In the genomic region with DNA sequence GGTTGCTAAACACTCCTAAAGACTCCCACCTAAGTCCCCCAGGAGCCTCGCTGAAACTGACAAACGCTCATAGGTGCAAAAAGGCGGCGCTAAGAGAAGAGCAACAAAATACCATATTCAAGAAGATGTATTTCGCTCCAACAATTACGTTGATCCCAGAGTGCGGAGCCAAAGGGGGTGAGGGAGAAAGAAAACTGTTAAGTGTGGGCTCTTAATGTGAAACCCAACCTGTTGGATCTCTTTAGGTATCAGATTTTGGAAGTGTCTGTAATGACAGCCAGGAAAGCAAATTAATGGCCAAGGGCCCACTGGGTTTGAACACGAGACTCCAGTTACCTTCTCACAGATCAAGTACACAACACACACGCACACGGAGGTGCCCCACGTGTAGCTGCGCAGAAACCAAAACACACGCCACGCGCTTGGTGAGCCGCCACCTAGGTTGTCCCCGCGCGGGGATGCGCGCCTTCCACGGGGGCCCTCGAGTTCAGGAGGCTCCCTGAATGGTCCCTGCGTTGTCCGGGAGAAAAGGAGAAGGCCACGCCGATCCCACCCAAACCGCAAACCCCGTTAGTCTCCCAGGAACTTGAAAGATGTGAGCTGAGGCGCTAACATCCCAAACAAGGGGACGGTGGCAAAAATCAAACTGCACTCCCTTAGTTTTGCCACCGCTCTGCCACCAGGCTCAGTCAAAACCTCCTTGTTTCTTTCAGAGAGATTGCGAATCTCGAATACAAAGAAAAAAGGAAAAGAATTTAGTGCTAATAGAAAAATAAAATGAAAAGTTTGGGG, we compare ENCODE assay signal across 8 mouse cellular contexts. TPM values are rescaled to one million over a fixed set of nuclear protein-coding genes. Genes with fewer than 3 reads are reported as not detected.
A peak's percentile ranks its signal among the peaks of the same experiment; 100 is the strongest.
DNase-seq lines count a peak whose midpoint lies in the region; ATAC-seq and TF ChIP-seq lines count a peak whose summit lies in the region.

No protein-coding gene starts in this region.

- H3K9me3 ChIP-seq in heart, embryonic 11.5 days (replicated peaks; ENCODE audit: control insufficient read depth, low read length), result no peaks in the 10 kb centered on the region
- H3K9me3 ChIP-seq in embryonic facial prominence, embryonic 15.5 days (replicated peaks), result no peaks in the 10 kb centered on the region
- no peaks in the 10 kb centered on the region for H3K9me3 ChIP-seq in hindbrain, embryonic 15.5 days

- under 1% methylated on average over 34 of the region's 34 CpGs for WGBS in heart, embryonic 11.5 days (ENCODE audit: insufficient replicate concordance)
- WGBS in embryonic facial prominence, embryonic 15.5 days, result 2% methylated on average over 34 of the region's 34 CpGs
- under 1% methylated on average over 34 of the region's 34 CpGs for WGBS in hindbrain, embryonic 15.5 days

- TF ChIP-seq CTCF in C2C12 (IDR thresholded peaks at IDR 0.05; ENCODE audit: control insufficient read depth, insufficient read depth, insufficient read length), result no peak

- H3K27me3 ChIP-seq in heart, embryonic 11.5 days (ENCODE audit: control insufficient read depth, insufficient read depth, low read length), result no peaks in the 10 kb centered on the region
- H3K27me3 ChIP-seq in C2C12 (ENCODE audit: control insufficient read depth, insufficient read depth, insufficient read length), result no peaks in the 10 kb centered on the region
- peaks cover 9% of the 10 kb centered on the region for H3K27me3 ChIP-seq in embryonic facial prominence, embryonic 15.5 days
- H3K27me3 ChIP-seq in hindbrain, embryonic 15.5 days, result peaks cover 31% of the 10 kb centered on the region

- H3K4me1 ChIP-seq in heart, embryonic 11.5 days (ENCODE audit: control insufficient read depth, insufficient read depth, low read length), result no peaks in the 10 kb centered on the region
- peaks cover 14% of the 10 kb centered on the region; the same call in 1 of the 2 replicates for H3K4me1 ChIP-seq in embryonic facial prominence, embryonic 15.5 days
- H3K4me1 ChIP-seq in hindbrain, embryonic 15.5 days (replicated peaks), result peaks cover 26% of the 10 kb centered on the region

- no peak overlapping the region for H3K27ac ChIP-seq in heart, embryonic 11.5 days (ENCODE audit: low read depth, low read length)
- peak overlapping the region; percentile 88 for H3K27ac ChIP-seq in embryonic facial prominence, embryonic 15.5 days (replicated peaks)
- H3K27ac ChIP-seq in hindbrain, embryonic 15.5 days (replicated peaks), result no peak overlapping the region

- no peak for DNase-seq in heart, adult 9 months (ENCODE audit: low spot score in 2 of 2)
- peak; percentile 53 for DNase-seq in neural tube, embryonic 10.5 days (ENCODE audit: extremely low spot score, low spot score)
- no peak for DNase-seq in thymus, postnatal 36 days
- no peak for DNase-seq in lung, postnatal 36 days

- no peak overlapping the region for H3K9ac ChIP-seq in heart, embryonic 11.5 days (ENCODE audit: low read depth, low read length)
- H3K9ac ChIP-seq in embryonic facial prominence, embryonic 15.5 days, result peak overlapping the region; percentile 18; the same call in 1 of the 2 replicates
- no peak overlapping the region for H3K9ac ChIP-seq in hindbrain, embryonic 15.5 days

- peak overlapping the region; percentile 88 for H3K4me2 ChIP-seq in heart, embryonic 11.5 days
- H3K4me2 ChIP-seq in embryonic facial prominence, embryonic 15.5 days (replicated peaks), result peak overlapping the region; percentile 76
- H3K4me2 ChIP-seq in hindbrain, embryonic 15.5 days, result peak overlapping the region; percentile 95

- no peaks in the 10 kb centered on the region for H3K36me3 ChIP-seq in heart, embryonic 11.5 days (ENCODE audit: control insufficient read depth, insufficient read depth, low read length)
- H3K36me3 ChIP-seq in C2C12 (ENCODE audit: control insufficient read depth, insufficient read depth), result no peaks in the 10 kb centered on the region
- no peaks in the 10 kb centered on the region for H3K36me3 ChIP-seq in embryonic facial prominence, embryonic 15.5 days
- no peaks in the 10 kb centered on the region for H3K36me3 ChIP-seq in hindbrain, embryonic 15.5 days

- H3K4me3 ChIP-seq in heart, embryonic 11.5 days (ENCODE audit: low read depth, low read length), result peak overlapping the region; percentile 61
- H3K4me3 ChIP-seq in C2C12 (ENCODE audit: insufficient read depth, poor library complexity, severe bottlenecking), result peak overlapping the region; percentile 57
- peak overlapping the region; percentile 59 for H3K4me3 ChIP-seq in embryonic facial prominence, embryonic 15.5 days (replicated peaks)
- H3K4me3 ChIP-seq in hindbrain, embryonic 15.5 days, result peak overlapping the region; percentile 59

- H3K79me3 ChIP-seq in C2C12 (ENCODE audit: low read depth), result peaks cover 18% of the 10 kb centered on the region

- ATAC-seq in heart, embryonic 11.5 days (replicated peaks; ENCODE audit: insufficient number of reproducible peaks, low FRiP score, low TSS enrichment), result no peak
- no peak for ATAC-seq in embryonic facial prominence, embryonic 15.5 days (ENCODE audit: insufficient number of reproducible peaks, low FRiP score, low TSS enrichment, low read depth)
- no peak for ATAC-seq in hindbrain, embryonic 15.5 days (ENCODE audit: low FRiP score, low read depth)

- peaks cover 61% of the 10 kb centered on the region for H3K79me2 ChIP-seq in C2C12 (ENCODE audit: control insufficient read depth, insufficient read depth)

- peak overlapping the region; percentile 93 for H3ac ChIP-seq in C2C12 (ENCODE audit: control insufficient read depth, insufficient read length, low read depth)

TF ChIP-seq in C2C12, 6 proteins besides CTCF, POLR2A, EP300 and RAD21:
- TF ChIP-seq FOSL1 (IDR thresholded peaks at IDR 0.05; ENCODE audit: insufficient read depth, low read length, poor library complexity, severe bottlenecking) (no peak), MYOD1 (IDR thresholded peaks at IDR 0.05; ENCODE audit: control insufficient read depth, insufficient read length, low read depth) (no peak), USF1 (IDR thresholded peaks at IDR 0.05; ENCODE audit: low read depth) (no peak), CEBPB (IDR thresholded peaks at IDR 0.05; ENCODE audit: low read depth) (no peak), MYOG (IDR thresholded peaks at IDR 0.05; ENCODE audit: control insufficient read depth, extremely low read depth, insufficient read length) (no peak), MAX (IDR thresholded peaks at IDR 0.05) (no peak)

RNA-seq across cellular contexts. Expression of a gene that starts 2.3 kb away (rescaled TPM):
- 1.9 and 2.2 TPM in 2 replicates for polyA plus RNA-seq in heart, embryonic 11.5 days (2014; fragmentation: Nextera tagmentation; extraction: Ambion mirVana)
- 6.2 TPM for polyA plus RNA-seq in C2C12 (2012; fragmentation: generic; extraction: Trizol)
- 7.8 and 8.2 TPM in 2 replicates for polyA plus RNA-seq in embryonic facial prominence, embryonic 15.5 days (2015; fragmentation: Nextera tagmentation; extraction: Ambion mirVana)
- polyA plus RNA-seq in hindbrain, embryonic 15.5 days (2015; fragmentation: Nextera tagmentation; extraction: Ambion mirVana), result 0.56 and 0.80 TPM in 2 replicates
